Mouse (Mus musculus) ES-E14 (cell line): ENCODE measurements around the gene Ston1. TPM values are rescaled to one million over a fixed set of nuclear protein-coding genes. Genes with fewer than 3 reads are reported as not detected.
A peak's percentile ranks its signal among the peaks of the same experiment; 100 is the strongest.

Experiments used
- DNase-seq: peaks from one replicate; pipeline ENCODE4 v3.0.0-alpha.2; 2013; ENCODE audit warnings: low read depth, low spot score
- H3K27ac ChIP-seq: 2 replicates; pipeline ENCODE4 v1.5.1; 2012; ENCODE audit warnings: low read depth, mild to moderate bottlenecking, low read length, moderate library complexity, mixed read lengths; ENCODE audit not compliant: poor library complexity, insufficient read depth, severe bottlenecking
- H3K36me3 ChIP-seq: 2 replicates; pipeline ENCODE4 v1.6.1; 2012; ENCODE audit warnings: mild to moderate bottlenecking, low read length, moderate library complexity, mixed read lengths; ENCODE audit not compliant: control insufficient read depth, poor library complexity, insufficient read depth, severe bottlenecking
- H3K4me1 ChIP-seq, 2 experiments: fragments of 150-350 bp in 1 of 2; sonication (generic) in 1 of 2; 2 replicates each; pipeline ENCODE4 v1.6.1; 2012; ENCODE audit warnings: low read length in 2 of 2, mild to moderate bottlenecking in 1 of 2, mixed read lengths in 1 of 2; ENCODE audit not compliant: control insufficient read depth in 2 of 2, insufficient read depth in 2 of 2, poor library complexity in 1 of 2
- H3K4me3 ChIP-seq, 2 experiments: fragments of 150-350 bp in 1 of 2; sonication (generic) in 1 of 2; 2 replicates each; pipeline ENCODE4 v1.5.1; 2012; ENCODE audit warnings: low read length in 2 of 2, low read depth in 1 of 2, mild to moderate bottlenecking in 1 of 2, mixed read lengths in 1 of 2; ENCODE audit not compliant: insufficient read depth in 1 of 2, poor library complexity in 1 of 2, severe bottlenecking in 1 of 2
- H3K9ac ChIP-seq: 2 replicates; pipeline ENCODE4 v1.6.1; 2012; ENCODE audit warnings: low read depth, mild to moderate bottlenecking, low read length, mixed read lengths; ENCODE audit not compliant: poor library complexity, insufficient read depth, severe bottlenecking
- H3K9me3 ChIP-seq: fragments of 150-350 bp; sonication (generic); 2 replicates; pipeline ENCODE4 v1.6.1; 2012; ENCODE audit warnings: low read depth, mild to moderate bottlenecking, low read length; ENCODE audit not compliant: control insufficient read depth, insufficient read depth
- CHD2 ChIP-seq: IDR thresholded peaks from 2 replicates; pipeline ENCODE4 v1.6.1; 2014; ENCODE audit warnings: mild to moderate bottlenecking, low read depth, low read length, inconsistent platforms
- HCFC1 ChIP-seq: IDR thresholded peaks from 2 replicates; pipeline ENCODE4 v1.6.1; 2012; ENCODE audit warnings: low read length, inconsistent platforms, borderline replicate concordance; ENCODE audit not compliant: insufficient read depth
- MAFK ChIP-seq: IDR thresholded peaks from 2 replicates; pipeline ENCODE4 v1.6.1; 2014; ENCODE audit warnings: mild to moderate bottlenecking, low read depth, low read length, inconsistent platforms; ENCODE audit not compliant: insufficient read depth
- ZC3H11A ChIP-seq: IDR thresholded peaks from 2 replicates; pipeline ENCODE4 v1.6.1; 2012; ENCODE audit warnings: low read depth, mild to moderate bottlenecking, inconsistent platforms, low read length, borderline replicate concordance
- ZNF384 ChIP-seq: IDR thresholded peaks from 2 replicates; pipeline ENCODE4 v1.6.1; 2012; ENCODE audit warnings: low read depth, low read length, inconsistent platforms
- in situ Hi-C, 2 experiments: fragments of 600-800 bp; cut with MboI; formaldehyde crosslinking; loops; one replicate each; pipeline ENCODE4 v1.15.1; 2025; ENCODE audit warnings: low sequenced_read_pairs in 2 of 2, inconsistent platforms in 1 of 2; ENCODE audit not compliant: unreplicated experiment in 2 of 2
- total RNA-seq: library from RNA; depleted of rRNA; stranded (reverse); fragments of 300-350 nt; gene quantifications from 2 replicates; pipeline ENCODE4 v1.2.3, GENCODE M21; 2012

Gene Ston1
- total RNA-seq, 1 experiment = 4.5 TPM

- in situ Hi-C loops = no loop called here
- TF ChIP-seq MAFK (no peak), CHD2 (no peak), HCFC1 (no peak), ZC3H11A (no peak), ZNF384 (no peak)
- peak overlapping the region; percentile 73; the same call in 1 of the 2 replicates for H3K9ac ChIP-seq
- H3K9me3 ChIP-seq = no peaks in the 10 kb centered on the region
- DNase-seq = no peak
- peak overlapping the region; percentile 68 to 69 for H3K4me3 ChIP-seq
- H3K27ac ChIP-seq = peak overlapping the region; percentile 6; the same call in 1 of the 2 replicates
- H3K36me3 ChIP-seq = peaks cover 2% of the 10 kb centered on the region; the same call in 1 of the 2 replicates
- H3K4me1 ChIP-seq = peaks cover 16 to 36% of the 10 kb centered on the region in 2 experiments
Observed at GRCm38 (mm10) chr17:88625350-88625749, 27.9 kb downstream of the Ston1 start.

GRCm38 (mm10) chr17:88625931-88626330, 28.4 kb downstream of the Ston1 start:
- H3K36me3 ChIP-seq = peaks cover 2% of the 10 kb centered on the region; the same call in 1 of the 2 replicates
- peaks cover 16 to 38% of the 10 kb centered on the region in 2 experiments for H3K4me1 ChIP-seq
- H3K9me3 ChIP-seq = no peaks in the 10 kb centered on the region
- in situ Hi-C loops = no loop called here
- no peak for DNase-seq
- H3K27ac ChIP-seq = peak overlapping the region; percentile 6; the same call in 1 of the 2 replicates
- no peak for TF ChIP-seq ZC3H11A
- no peak for TF ChIP-seq HCFC1
- TF ChIP-seq CHD2 = no peak
- no peak for TF ChIP-seq ZNF384
- no peak for TF ChIP-seq MAFK
- peak overlapping the region; percentile 73; the same call in 1 of the 2 replicates for H3K9ac ChIP-seq
- H3K4me3 ChIP-seq = peak overlapping the region; percentile 68 to 69; a peak in 3 of 4 replicates

GRCm38 (mm10) chr17:88626347-88626811, 28.9 kb downstream of the Ston1 start:
- no peak for DNase-seq
- no peaks in the 10 kb centered on the region for H3K9me3 ChIP-seq
- peak overlapping the region; percentile 56; the same call in 1 of the 2 replicates for H3K27ac ChIP-seq
- in situ Hi-C loops = no loop called here
- H3K36me3 ChIP-seq = peaks cover 2% of the 10 kb centered on the region; the same call in 1 of the 2 replicates
- H3K4me1 ChIP-seq = peaks cover 16 to 38% of the 10 kb centered on the region in 2 experiments
- H3K4me3 ChIP-seq = no peak overlapping the region
- no peak for TF ChIP-seq ZNF384
- no peak for TF ChIP-seq HCFC1
- no peak for TF ChIP-seq ZC3H11A
- no peak for TF ChIP-seq CHD2
- no peak for TF ChIP-seq MAFK
- no peak overlapping the region for H3K9ac ChIP-seq

GRCm38 (mm10) chr17:88627150-88627549, 29.7 kb downstream of the Ston1 start:
- in situ Hi-C loops = no loop called here
- 0 out of 4 replicates have a peak overlapping the region, but pooled peaks of 1 of the 2 experiments have one; percentile 7 for H3K4me3 ChIP-seq
- peaks cover 2% of the 10 kb centered on the region; the same call in 1 of the 2 replicates for H3K36me3 ChIP-seq
- no peak for DNase-seq
- H3K9ac ChIP-seq = no peak overlapping the region
- H3K4me1 ChIP-seq = peaks cover 16 to 38% of the 10 kb centered on the region in 2 experiments
- peak overlapping the region; percentile 56; the same call in 1 of the 2 replicates for H3K27ac ChIP-seq
- H3K9me3 ChIP-seq = no peaks in the 10 kb centered on the region
- no peak for TF ChIP-seq CHD2

GRCm38 (mm10) chr17:88628676-88629380, 31.3 kb downstream of the Ston1 start:
- H3K9me3 ChIP-seq = no peaks in the 10 kb centered on the region
- no peak for DNase-seq
- peak overlapping the region in 1 of 2 experiments; percentile 2; a peak in 2 of 4 replicates for H3K4me3 ChIP-seq
- H3K36me3 ChIP-seq = peaks cover 2% of the 10 kb centered on the region; the same call in 1 of the 2 replicates
- H3K4me1 ChIP-seq = peaks cover 16 to 38% of the 10 kb centered on the region in 2 experiments
- TF ChIP-seq CHD2 (no peak), ZNF384 (no peak), MAFK (no peak), ZC3H11A (no peak), HCFC1 (no peak)
- H3K27ac ChIP-seq = no peak overlapping the region; the same call in 1 of the 2 replicates
- no peak overlapping the region for H3K9ac ChIP-seq
- in situ Hi-C loops = no loop called here
